Mouse (Mus musculus) CD8-positive naive resting alpha-beta T cell, adult 2 months (primary cell): ENCODE results near the gene Ypel4.
A peak's percentile ranks its signal among the peaks of the same experiment; 100 is the strongest.

Experiments used
- DNase-seq, 2 experiments: peaks; one replicate each; pipeline ENCODE4 v3.0.0; 2022; ENCODE audit warnings: low read depth in 2 of 2, low spot score in 2 of 2

The Ypel4 gene

GRCm38 (mm10) chr2:84733579-84734300, at the start of gene Ypel4:
Gene Ypel4, plus strand, starts transcription at chr2:84734058.
- peak in 1 of 2 experiments; percentile 58 for DNase-seq

GRCm38 (mm10) chr2:84688080-84688844, 45.6 kb upstream of the Ypel4 start:
- DNase-seq, result no peak

DNA sequence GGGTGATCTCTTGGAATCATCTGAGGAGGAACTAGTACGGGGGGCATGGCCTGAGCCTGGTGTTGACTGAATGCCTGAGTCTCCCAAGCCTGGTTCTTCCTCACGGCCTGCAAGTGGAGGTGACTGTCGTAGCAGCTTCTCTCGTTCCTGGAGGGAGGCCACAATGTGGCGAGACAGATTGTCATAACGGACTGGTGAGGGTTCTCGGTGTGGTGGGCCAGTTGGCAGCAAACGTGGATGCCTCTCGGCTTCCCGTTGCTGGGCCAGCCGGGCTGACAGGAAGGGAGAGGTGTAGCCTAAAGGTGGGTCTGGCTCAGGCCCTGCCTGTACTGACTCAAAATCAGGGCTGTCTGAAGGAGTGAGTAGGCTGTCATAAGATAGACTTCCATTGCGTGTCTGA, 43.8 kb upstream of the Ypel4 start:
- DNase-seq, result no peak

DNA sequence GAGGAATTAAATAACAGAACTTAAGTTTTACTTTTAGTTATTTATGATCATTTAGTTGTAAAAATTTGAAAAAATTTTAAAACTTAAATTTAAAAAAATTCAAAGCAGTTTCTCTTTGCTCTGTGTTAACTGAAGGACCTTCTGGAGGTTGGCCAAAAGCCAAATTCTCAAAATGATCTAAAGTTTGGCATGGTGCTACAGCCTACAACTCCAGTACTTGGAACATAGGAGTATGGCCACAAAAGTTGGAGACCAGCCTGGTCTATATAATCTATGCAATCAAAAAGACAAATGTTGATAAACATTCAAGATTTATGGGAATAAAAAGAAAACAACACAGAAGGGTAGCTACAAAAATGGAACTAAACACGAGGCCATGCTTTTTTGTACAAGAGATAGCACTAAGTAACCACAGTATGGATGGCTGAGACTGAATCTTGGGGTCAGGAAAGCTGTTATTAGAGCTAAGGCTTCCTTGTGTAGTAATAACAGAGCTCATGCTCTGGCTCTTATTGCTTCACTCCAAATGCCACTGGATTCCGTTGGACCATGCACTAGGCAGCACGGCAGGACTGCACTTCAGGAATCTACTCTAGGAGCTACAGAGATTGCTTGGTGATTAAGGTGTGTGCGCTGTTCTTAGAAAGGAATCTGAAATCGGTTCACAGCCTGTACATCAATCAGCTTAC, 38.7 kb upstream of the Ypel4 start:
- no peak for DNase-seq

GRCm38 (mm10) chr2:84703497-84703896, 30.4 kb upstream of the Ypel4 start:
- no peak for DNase-seq

DNA sequence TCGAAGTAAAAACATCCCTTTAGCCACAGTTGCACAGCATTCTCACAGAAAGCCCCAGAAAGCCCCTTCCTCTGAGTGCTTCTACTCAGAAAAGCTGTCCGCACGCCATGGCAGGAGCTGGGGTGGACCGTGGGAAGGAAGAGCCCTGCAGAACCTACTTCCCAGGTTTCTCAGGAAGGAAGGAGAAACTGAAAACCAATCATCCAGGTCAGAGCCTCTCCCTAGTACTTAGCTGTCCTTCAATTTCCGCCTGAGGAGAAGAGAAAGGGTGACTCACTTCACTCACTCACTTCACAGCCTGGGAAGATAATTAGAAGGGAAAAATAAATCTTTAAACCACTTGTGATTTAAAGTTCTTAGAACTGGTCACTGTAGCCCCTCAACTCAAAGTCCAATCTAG, 29.5 kb upstream of the Ypel4 start:
- no peak for DNase-seq

DNA sequence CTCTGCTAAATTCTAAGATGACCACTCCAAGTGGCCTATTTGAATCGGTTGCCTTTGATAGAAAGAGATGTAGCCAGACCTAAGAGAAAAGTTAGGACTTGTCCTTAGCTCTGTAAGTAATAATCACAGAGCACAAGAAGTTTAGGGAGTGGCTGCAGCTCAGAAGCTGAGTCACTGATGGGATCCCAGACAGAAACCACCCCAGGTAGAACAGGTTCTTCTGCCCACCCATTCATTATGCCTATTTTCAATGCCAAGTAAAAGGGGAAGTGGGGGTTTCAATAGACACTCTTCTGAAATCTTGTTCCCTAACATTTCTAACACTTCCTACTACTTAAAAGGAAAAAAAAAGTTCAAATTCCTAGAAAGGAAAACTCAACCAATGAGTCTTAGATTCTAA, 28.6 kb upstream of the Ypel4 start:
- DNase-seq, result no peak

- no peak for DNase-seq
Measured at GRCm38 (mm10) chr2:84707523-84707922, 26.3 kb upstream of the Ypel4 start.

DNA sequence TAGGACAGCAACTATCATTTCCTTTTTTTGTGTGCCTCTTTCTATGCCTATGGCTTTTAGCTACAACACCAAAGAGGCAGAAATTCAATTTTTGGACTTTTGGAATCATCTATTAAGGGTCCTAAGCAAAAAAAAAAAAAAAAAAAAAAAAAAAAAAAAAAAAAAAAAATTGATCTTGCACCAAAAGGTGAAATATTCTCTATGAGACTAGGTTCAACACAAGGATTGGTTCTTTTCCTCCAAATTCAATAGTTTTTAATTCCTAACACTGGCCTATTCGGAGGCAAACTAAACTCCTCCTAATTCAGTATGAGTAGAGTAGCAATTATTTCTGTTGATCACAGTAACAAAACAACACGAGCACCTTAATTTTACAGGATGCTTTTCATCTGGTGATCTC, 22.0 kb upstream of the Ypel4 start:
- no peak for DNase-seq

- DNase-seq, result no peak
Measured at GRCm38 (mm10) chr2:84714422-84714810, 19.4 kb upstream of the Ypel4 start.

DNA sequence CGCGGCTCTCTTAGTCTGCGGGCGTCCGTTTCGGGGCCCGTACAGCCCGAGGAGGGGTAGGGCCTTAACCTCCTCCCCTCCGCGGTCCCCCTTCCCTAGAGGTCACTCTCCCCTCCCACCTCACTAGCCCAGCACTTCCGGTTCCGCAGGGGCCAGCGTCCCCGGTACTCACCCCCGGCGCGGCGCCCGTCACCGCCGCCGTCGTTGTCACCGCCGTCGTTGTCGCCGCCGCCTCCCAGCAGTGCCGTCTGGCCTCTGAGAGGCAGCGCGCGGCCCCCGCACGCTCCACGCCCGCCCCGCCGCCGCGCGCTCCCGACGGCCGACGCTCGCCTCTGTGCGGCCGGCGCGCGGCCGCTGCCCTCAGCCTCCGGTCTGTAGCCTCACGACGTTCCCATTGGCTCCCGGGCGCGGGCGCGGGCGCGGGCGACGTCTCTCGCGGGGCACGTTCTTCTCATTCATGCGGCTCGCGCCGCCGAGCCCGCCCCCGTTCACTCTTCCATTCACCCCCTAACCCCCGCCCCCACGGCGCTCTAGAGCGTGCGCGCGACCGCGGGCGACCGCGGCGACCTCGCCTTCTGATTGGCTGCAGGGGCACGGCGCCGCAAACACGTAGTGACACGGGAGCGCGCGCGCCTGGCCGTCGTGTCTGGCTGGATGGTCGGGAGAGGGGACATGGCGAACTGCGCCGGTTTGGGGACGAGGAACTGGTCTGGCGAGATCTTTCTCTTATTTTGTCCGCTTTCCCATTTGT, 18.9 kb upstream of the Ypel4 start, which contains the start of gene Zdhhc5:
Gene Zdhhc5 (minus strand): TSS at position 370 of the 751 bp plus-strand sequence.
- peak; percentile 99 for DNase-seq

DNA sequence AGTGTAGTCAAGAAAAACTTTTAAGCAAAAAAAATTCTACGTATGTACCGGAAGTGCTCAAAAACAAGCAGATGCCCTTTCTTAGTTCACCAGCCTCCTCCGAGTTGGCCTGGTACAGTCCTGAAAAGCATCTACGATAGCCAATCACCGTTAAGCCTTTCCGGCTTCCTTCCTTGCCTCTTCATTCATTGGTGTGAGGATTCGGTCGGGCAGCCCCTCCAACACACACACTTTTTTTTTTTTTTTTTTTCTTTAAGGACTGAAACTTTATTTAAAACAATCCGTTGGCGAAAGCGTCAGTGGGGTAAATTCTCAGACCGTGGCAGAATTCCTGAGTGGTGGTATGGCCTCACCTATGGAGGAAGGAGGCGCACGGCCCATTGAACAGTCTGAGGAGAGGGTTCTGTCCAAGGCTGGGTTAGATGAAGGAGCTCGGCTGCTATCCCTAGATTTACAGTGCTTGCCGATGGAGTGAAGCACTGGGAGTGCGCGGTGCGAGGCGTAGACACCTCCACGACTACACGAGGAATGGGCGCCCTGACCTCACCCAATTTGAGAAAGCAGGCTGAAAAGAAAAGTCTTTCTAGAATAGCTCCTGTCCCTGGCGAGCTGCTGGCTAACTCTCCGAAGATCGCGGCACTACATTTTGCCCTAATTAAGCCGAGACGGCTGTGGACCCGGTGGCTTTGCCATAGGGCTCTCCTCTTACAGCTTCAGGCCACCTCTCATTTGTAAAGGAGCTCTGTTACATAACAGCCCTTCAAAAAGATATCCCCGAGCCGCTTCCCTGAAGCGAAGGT, 18.1 kb upstream of the Ypel4 start:
- DNase-seq, result peak in 1 of 2 experiments; percentile 63

DNA sequence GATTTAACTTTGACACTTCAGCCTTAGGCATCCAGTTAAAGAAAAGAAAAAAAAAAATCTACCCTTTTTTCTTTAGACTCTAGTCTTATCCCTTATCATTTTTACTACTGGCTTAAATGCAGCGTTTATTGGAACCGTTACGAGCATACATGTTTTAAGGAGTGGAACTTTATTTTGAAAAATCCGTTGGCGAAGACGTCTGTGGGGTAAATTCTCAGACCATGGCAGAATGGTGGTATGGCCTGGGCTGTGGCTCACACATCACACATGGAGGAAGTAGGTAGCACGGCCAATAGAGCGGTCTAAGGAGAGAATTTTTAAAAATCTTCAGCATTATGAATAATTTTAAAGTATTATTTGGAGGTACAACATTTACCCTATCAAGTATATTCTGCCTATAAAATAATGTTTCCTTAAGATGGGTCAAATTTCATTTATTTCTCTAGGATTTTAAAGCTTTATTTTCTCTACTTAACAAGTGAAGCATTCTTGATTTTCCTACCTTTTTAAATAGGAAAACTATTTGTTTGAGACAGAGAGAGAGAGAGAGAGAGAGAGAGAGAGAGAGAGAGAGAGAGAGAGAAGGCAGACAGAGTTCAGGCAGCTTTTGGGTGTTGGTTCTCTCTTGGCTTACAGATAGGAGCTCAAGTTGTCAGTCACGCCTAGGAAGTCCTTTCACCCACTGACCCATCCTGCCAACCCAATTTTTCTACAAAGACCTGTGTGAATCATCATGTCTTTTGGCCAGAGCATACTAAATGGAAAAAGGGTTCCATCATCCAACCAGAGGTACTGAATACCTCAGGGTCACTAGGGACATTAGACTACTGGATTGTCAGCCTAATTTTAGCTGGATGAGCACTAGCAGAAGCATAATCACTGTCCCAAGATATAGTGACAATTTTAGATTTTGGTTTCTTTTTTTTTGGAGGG, 17.2 kb upstream of the Ypel4 start:
- DNase-seq, result no peak

DNA sequence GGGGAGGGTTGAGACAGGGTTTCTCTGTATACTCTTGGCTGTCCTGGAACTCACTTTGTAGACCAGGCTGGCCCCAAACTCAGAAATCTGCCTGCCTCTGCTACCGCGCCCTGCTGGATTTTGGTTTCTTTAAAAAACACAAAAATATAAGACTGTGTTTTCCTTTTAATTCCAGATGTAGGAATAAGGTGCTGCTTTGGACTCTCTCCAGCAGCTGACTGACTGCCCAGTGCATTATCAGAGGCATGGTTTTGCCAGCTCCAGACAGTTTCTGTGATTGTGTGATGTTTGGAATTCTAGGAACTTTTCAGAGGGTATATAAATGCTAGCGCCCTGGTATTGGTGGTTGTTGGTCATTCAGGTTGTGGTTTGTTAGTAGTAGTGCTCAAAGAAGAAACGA, 16.5 kb upstream of the Ypel4 start:
- no peak for DNase-seq

GRCm38 (mm10) chr2:84720718-84721117, 13.1 kb upstream of the Ypel4 start:
- no peak for DNase-seq

GRCm38 (mm10) chr2:84721182-84721581, 12.7 kb upstream of the Ypel4 start:
- no peak for DNase-seq

DNA sequence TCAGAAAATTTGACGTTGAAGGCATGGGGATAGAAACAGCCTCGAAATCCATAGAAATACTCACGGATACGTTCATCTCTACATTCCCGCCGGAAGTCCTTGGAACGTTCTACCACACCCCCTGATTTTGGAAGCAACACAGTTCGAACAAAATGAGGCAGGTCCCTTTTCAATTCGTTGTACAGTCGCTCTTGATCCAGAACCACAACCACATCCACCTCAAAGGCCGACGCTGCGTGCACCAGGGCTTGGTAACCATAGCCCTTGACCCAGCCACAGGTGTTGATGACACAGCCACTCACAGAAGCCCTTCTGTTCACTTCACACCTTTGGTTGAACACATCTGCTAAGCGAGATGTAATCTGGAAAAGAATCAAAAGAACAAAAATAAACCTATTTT, 10.0 kb upstream of the Ypel4 start:
- DNase-seq, result no peak

- DNase-seq, result no peak
Measured at GRCm38 (mm10) chr2:84725770-84726169, 8.1 kb upstream of the Ypel4 start.

DNA sequence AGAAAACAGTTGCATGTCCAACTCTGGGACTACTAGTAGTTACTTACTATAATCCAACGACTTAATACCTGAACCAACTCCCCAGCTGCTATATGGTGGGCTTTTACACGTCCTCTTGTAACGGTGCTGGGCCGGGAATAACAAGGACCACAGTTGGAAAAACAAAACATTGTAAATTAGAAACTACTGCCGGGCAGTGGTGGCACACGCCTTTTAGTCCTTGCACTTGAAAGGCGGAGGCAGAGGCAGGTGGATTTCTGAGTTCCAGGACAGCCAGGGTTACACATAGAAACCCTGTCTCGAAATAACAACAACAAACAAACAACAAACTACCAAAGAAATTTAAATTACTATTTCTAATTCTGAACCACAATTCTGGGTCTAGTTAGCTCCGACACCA, 7.1 kb upstream of the Ypel4 start:
- no peak for DNase-seq
